Mouse (Mus musculus) stomach, postnatal 0 days (tissue): ENCODE measurements around the gene Bicc1. TPM values are rescaled to one million over a fixed set of nuclear protein-coding genes. Genes with fewer than 3 reads are reported as not detected.
A peak's percentile ranks its signal among the peaks of the same experiment; 100 is the strongest.

ENCODE experiments used
- ATAC-seq: fragments of 200-750 bp; cut with Nextera tagmentation; 2 replicates; pipeline ENCODE4 v1.8.0; 2017; ENCODE audit not compliant: low FRiP score, low TSS enrichment
- DNase-seq: peaks from one replicate; pipeline ENCODE4 v3.0.0-alpha.2; 2016; ENCODE audit warnings: low spot score
- H3K27ac ChIP-seq: fragments of 300-500 bp; sonication (generic); replicated peaks from 2 replicates; pipeline ENCODE4 v1.5.1; 2014; ENCODE audit warnings: mild to moderate bottlenecking, control low read depth
- H3K27me3 ChIP-seq: fragments of 300-500 bp; sonication (generic); 2 replicates; pipeline ENCODE4 v1.6.1; 2014; ENCODE audit warnings: low read length; ENCODE audit not compliant: control insufficient read depth, insufficient read depth
- H3K36me3 ChIP-seq: fragments of 300-500 bp; sonication (generic); 2 replicates; pipeline ENCODE4 v1.6.1; 2014; ENCODE audit warnings: low read length, mixed read lengths; ENCODE audit not compliant: control insufficient read depth, insufficient read depth
- H3K4me1 ChIP-seq: fragments of 300-500 bp; sonication (generic); replicated peaks from 2 replicates; pipeline ENCODE4 v1.6.1; 2014; ENCODE audit warnings: antibody characterized with exemption; ENCODE audit not compliant: control insufficient read depth, insufficient read depth
- H3K4me2 ChIP-seq: fragments of 300-500 bp; sonication (generic); replicated peaks from 2 replicates; pipeline ENCODE4 v1.6.1; 2014; ENCODE audit warnings: low read depth, mild to moderate bottlenecking, control low read depth, moderate library complexity
- H3K4me3 ChIP-seq: fragments of 300-500 bp; sonication (generic); 2 replicates; pipeline ENCODE4 v1.5.1; 2014; ENCODE audit warnings: low read depth, low read length, control low read depth
- H3K9ac ChIP-seq: fragments of 300-500 bp; sonication (generic); 2 replicates; pipeline ENCODE4 v1.6.1; 2014; ENCODE audit warnings: mild to moderate bottlenecking, low read length, control low read depth, mixed read lengths
- H3K9me3 ChIP-seq: fragments of 300-500 bp; sonication (generic); 2 replicates; pipeline ENCODE4 v1.6.1; 2016; ENCODE audit warnings: low read length; ENCODE audit not compliant: control insufficient read depth
- CTCF ChIP-seq: IDR thresholded peaks from 2 replicates; pipeline ENCODE4 v1.5.1; 2016; ENCODE audit warnings: antibody characterized with exemption, low read depth, mild to moderate bottlenecking, moderate library complexity
- EP300 ChIP-seq: optimal IDR thresholded peaks from 2 replicates; pipeline ENCODE3; 2016; ENCODE audit warnings: antibody characterized with exemption
- WGBS: fragments of 180-500 bp; shearing (Covaris S2); extraction: QIAGEN DNeasy Blood & Tissue Kit; methylation state at CpG from one replicate; pipeline ENCODE4 v1.1.7; 2014; 5-methylcytosine and 5-hydroxymethylcytosine counted together
- polyA plus RNA-seq: library from polyadenylated mRNA; unstranded; fragments of >200 nt; fragmentation: Nextera tagmentation; extraction: Ambion mirVana; gene quantifications from 2 replicates; pipeline ENCODE4 v1.2.1, GENCODE M21; 2015

The Bicc1 gene
- polyA plus RNA-seq, 1 experiment from 2014 or later, result 9.8 TPM

GRCm38 (mm10) chr10:71028996-71029395 lies 130.5 kb downstream of the Bicc1 start:
- ATAC-seq (no peak), DNase-seq (no peak)
- no peak for TF ChIP-seq CTCF
- no peak for TF ChIP-seq EP300
- no peaks in the 10 kb centered on the region for H3K36me3 ChIP-seq
- H3K4me1 ChIP-seq, result no peaks in the 10 kb centered on the region
- H3K4me2 ChIP-seq, result no peak overlapping the region; the same call in 1 of the 2 replicates
- WGBS, result 60% methylated on average over 4 of the region's 4 CpGs
- no peaks in the 10 kb centered on the region for H3K27me3 ChIP-seq
- H3K4me3 ChIP-seq, result no peak overlapping the region
- H3K27ac ChIP-seq, result peak overlapping the region; percentile 67
- no peak overlapping the region for H3K9ac ChIP-seq
- no peaks in the 10 kb centered on the region for H3K9me3 ChIP-seq

DNA sequence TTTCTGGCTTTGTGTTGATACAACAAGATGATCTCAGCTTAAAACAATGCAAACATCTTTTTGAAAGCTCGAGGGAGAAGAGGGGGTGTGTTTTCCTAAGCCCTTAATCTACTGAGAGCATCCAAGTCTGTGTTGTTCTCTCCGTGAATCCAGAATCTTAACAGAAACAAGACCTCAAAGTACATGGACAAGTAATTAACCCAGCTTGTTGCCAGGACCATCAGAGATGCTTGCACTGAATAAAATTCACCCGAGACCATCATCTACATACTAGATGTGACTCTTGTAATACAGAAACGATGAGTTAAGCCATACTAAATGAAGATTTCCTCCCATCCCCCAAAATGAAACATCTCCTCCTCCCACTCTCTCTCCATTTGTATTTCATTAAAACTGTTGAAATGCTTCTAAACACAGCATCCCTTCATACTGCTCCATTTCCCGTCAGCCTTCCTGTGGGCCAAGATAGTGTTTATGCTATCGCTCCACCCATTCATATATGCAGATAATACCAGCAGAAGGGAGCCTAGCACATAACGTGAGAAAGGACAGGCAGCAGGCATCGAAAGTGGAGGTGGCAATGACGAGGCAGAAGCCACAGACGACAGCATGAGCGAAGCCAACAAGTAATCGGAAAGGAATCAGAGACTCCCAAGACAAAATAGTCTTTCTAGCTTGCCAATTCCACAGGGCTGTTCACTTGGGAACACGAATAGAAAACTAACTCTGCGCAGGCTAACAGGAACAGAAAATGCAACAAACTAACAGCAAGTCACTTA lies 131.2 kb downstream of the Bicc1 start:
- Histone ChIP-seq H3K27me3 (no peaks in the 10 kb centered on the region), H3K9me3 (no peaks in the 10 kb centered on the region), H3K27ac (peak overlapping the region; percentile 67; the same call in 1 of the 2 replicates), H3K36me3 (no peaks in the 10 kb centered on the region), H3K9ac (no peak overlapping the region), H3K4me1 (no peaks in the 10 kb centered on the region), H3K4me3 (no peak overlapping the region), H3K4me2 (peak overlapping the region; percentile 31; the same call in 1 of the 2 replicates)
- DNase-seq (no peak), ATAC-seq (peak; percentile 12; the same call in 1 of the 2 replicates)
- 47% methylated on average over 14 of the region's 14 CpGs for WGBS
- TF ChIP-seq EP300 (no peak), CTCF (no peak)

DNA sequence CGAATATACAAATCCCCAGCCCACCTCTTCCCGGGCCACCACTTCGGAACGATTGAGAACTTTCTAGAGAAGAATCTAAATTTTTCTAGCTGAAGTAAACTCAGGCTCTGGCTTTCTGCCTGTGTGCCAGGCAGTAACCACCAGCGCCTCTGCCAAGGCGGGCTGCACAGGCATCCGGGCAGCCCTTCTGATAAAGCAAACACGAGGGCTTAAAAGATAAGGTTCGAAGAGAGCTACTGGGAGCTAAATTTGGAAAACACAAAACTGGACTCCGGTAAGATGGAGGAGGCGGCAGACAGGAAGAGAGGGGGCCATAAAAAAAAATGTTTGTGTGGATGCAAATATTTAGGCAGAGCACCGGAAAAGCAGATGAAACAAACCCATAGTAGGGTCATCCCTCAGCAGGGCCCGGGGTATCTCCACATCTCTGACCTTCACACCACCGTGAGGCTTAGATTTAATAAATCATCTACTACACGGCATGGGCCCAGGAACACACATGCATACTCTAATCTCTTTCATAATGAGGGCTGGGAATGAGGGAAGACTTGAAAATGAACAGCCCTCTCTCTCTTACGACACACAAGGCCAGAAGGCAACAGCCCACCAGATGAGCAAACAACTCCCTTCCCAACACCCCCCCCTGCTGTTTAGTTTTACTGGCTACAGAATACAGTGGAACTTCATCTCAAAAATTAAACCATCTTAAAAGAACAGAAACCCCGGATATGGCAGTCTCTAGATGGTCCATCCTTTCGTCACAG lies 134.2 kb downstream of the Bicc1 start:
- no peak for TF ChIP-seq EP300
- TF ChIP-seq CTCF, result peak; percentile 54; the same call in 1 of the 2 replicates
- H3K9me3 ChIP-seq, result no peaks in the 10 kb centered on the region
- H3K4me3 ChIP-seq, result no peak overlapping the region
- no peaks in the 10 kb centered on the region for H3K4me1 ChIP-seq
- DNase-seq (no peak), ATAC-seq (peak; percentile 64; the same call in 1 of the 2 replicates)
- 33% methylated on average over 18 of the region's 18 CpGs for WGBS
- peak overlapping the region; percentile 30 for H3K4me2 ChIP-seq
- H3K9ac ChIP-seq, result no peak overlapping the region
- H3K27ac ChIP-seq, result peak overlapping the region; percentile 78
- H3K27me3 ChIP-seq, result no peaks in the 10 kb centered on the region
- H3K36me3 ChIP-seq, result no peaks in the 10 kb centered on the region

DNA sequence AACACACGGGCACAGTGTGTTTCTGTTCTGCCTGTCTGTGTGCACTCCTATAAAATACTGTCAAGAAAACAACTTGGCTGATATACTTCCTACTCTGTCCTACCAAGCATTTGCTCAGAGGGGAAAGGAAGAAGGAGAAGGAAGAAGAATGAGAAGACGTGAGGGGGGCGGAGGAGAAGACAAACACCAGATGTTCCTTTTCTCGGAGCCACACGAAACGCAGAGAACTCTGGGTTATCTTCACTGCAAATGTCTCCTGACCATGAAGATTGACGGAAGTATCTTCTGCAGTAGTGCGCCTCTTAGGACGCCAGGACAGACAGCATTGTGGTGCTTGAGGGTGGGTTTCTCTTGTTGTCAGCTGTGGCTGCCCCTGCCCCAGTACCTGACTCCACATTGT lies 134.8 kb downstream of the Bicc1 start:
- no peak for DNase-seq
- WGBS, result 42% methylated on average over 9 of the region's 9 CpGs
- Histone ChIP-seq H3K4me3 (no peak overlapping the region), H3K27me3 (no peaks in the 10 kb centered on the region), H3K4me1 (no peaks in the 10 kb centered on the region), H3K9me3 (no peaks in the 10 kb centered on the region), H3K4me2 (peak overlapping the region; percentile 30), H3K9ac (no peak overlapping the region), H3K27ac (peak overlapping the region; percentile 78), H3K36me3 (no peaks in the 10 kb centered on the region)
- TF ChIP-seq EP300, result no peak
- no peak for TF ChIP-seq CTCF
- no peak for ATAC-seq

- Histone ChIP-seq H3K4me1 (no peaks in the 10 kb centered on the region), H3K4me2 (no peak overlapping the region), H3K9ac (no peak overlapping the region), H3K36me3 (no peaks in the 10 kb centered on the region), H3K27me3 (no peaks in the 10 kb centered on the region), H3K9me3 (no peaks in the 10 kb centered on the region), H3K27ac (peak overlapping the region; percentile 13; the same call in 1 of the 2 replicates), H3K4me3 (no peak overlapping the region)
- 60% methylated on average over 3 of the region's 3 CpGs for WGBS
- DNase-seq (no peak), ATAC-seq (no peak)
- TF ChIP-seq EP300, result no peak
Measured at GRCm38 (mm10) chr10:71023471-71023870, 136.0 kb downstream of the Bicc1 start.

GRCm38 (mm10) chr10:71020459-71020858 lies 139.0 kb downstream of the Bicc1 start:
- Histone ChIP-seq H3K9ac (no peak overlapping the region), H3K4me3 (no peak overlapping the region), H3K4me2 (no peak overlapping the region), H3K27me3 (no peaks in the 10 kb centered on the region), H3K9me3 (no peaks in the 10 kb centered on the region), H3K36me3 (no peaks in the 10 kb centered on the region), H3K27ac (no peak overlapping the region), H3K4me1 (no peaks in the 10 kb centered on the region)
- 74% methylated on average over 5 of the region's 5 CpGs for WGBS
- TF ChIP-seq CTCF (no peak), EP300 (no peak)
- DNase-seq (no peak), ATAC-seq (no peak)
